Comparison of ENCODE assay signal across 20 mouse cellular contexts in genomic region chr17:7003392-7003791, GRCm38 (mm10). TPM values are rescaled to one million over a fixed set of nuclear protein-coding genes. Genes with fewer than 3 reads are reported as not detected.
DNase-seq lines count a peak whose midpoint lies in the region; ATAC-seq and TF ChIP-seq lines count a peak whose summit lies in the region.
"Not testable (repeated sequence)": the region's sequence is repeated elsewhere in the genome, so short reads cannot be mapped to it uniquely, and the experiment has no call there.
"Had no signal": no experiment of that assay in that cellular context is flagged by ENCODE, and none has a peak within 500 bp of the region (broad histone marks: within the 10 kb centered on the region; RNA-seq: fewer than 3 reads in every experiment).

No protein-coding gene starts in this region.

- not testable (repeated sequence) for H3K9me3 ChIP-seq in heart, embryonic 11.5 days (replicated peaks; ENCODE audit: control insufficient read depth, low read length); heart, embryonic 13.5 days; heart, embryonic 15.5 days (replicated peaks); heart, postnatal 0 days (replicated peaks; ENCODE audit: control insufficient read depth, low read length); lung, embryonic 16.5 days (ENCODE audit: control insufficient read depth, low read length); stomach, postnatal 0 days (ENCODE audit: control insufficient read depth, low read length)

- TF ChIP-seq EP300 in heart, postnatal 0 days (IDR thresholded peaks at IDR 0.05; ENCODE audit: low read depth); stomach, postnatal 0 days (optimal IDR thresholded peaks at IDR 0.05): not testable (repeated sequence)

- not testable (repeated sequence) for H3K27ac ChIP-seq in heart, embryonic 11.5 days (ENCODE audit: low read depth, low read length); heart, embryonic 13.5 days (replicated peaks); heart, embryonic 15.5 days; heart, postnatal 0 days (ENCODE audit: low read depth); lung, embryonic 16.5 days (ENCODE audit: low read length); stomach, postnatal 0 days (replicated peaks)

- not testable (repeated sequence) for TF ChIP-seq CTCF in heart, postnatal 0 days (IDR thresholded peaks at IDR 0.05; ENCODE audit: low read depth); stomach, postnatal 0 days (IDR thresholded peaks at IDR 0.05; ENCODE audit: low read depth)

- WGBS in heart, embryonic 11.5 days (ENCODE audit: insufficient replicate concordance): no CpG with 5 or more reads among the region's 3 CpGs
- no CpG with 5 or more reads among the region's 3 CpGs for WGBS in heart, embryonic 13.5 days
- WGBS in heart, embryonic 15.5 days: no CpG with 5 or more reads among the region's 3 CpGs
- WGBS in heart, postnatal 0 days: no CpG with 5 or more reads among the region's 3 CpGs
- no CpG with 5 or more reads among the region's 3 CpGs for WGBS in lung, embryonic 16.5 days
- no CpG with 5 or more reads among the region's 3 CpGs for WGBS in stomach, postnatal 0 days

- DNase-seq in heart, postnatal 0 days (ENCODE audit: low spot score); stomach, postnatal 0 days (ENCODE audit: low spot score): not testable (repeated sequence)

- H3K9ac ChIP-seq in heart, embryonic 11.5 days (ENCODE audit: low read depth, low read length); heart, embryonic 13.5 days; heart, embryonic 15.5 days; heart, postnatal 0 days (replicated peaks; ENCODE audit: low read depth, low read length); lung, embryonic 16.5 days (ENCODE audit: low read length); stomach, postnatal 0 days (ENCODE audit: low read length): not testable (repeated sequence)

- H3K4me1 ChIP-seq in heart, embryonic 11.5 days (ENCODE audit: control insufficient read depth, insufficient read depth, low read length); heart, embryonic 13.5 days; heart, embryonic 15.5 days (replicated peaks); heart, postnatal 0 days (ENCODE audit: control insufficient read depth, insufficient read depth); lung, embryonic 16.5 days (replicated peaks; ENCODE audit: control insufficient read depth, insufficient read depth, low read length); stomach, postnatal 0 days (replicated peaks; ENCODE audit: control insufficient read depth, insufficient read depth): not testable (repeated sequence)

- not testable (repeated sequence) for H3K36me3 ChIP-seq in heart, embryonic 11.5 days (ENCODE audit: control insufficient read depth, insufficient read depth, low read length); heart, embryonic 13.5 days; heart, embryonic 15.5 days; heart, postnatal 0 days (replicated peaks; ENCODE audit: control insufficient read depth, insufficient read depth, low read length); lung, embryonic 16.5 days (ENCODE audit: control insufficient read depth, insufficient read depth, low read length); stomach, postnatal 0 days (ENCODE audit: control insufficient read depth, insufficient read depth, low read length)

- H3K27me3 ChIP-seq in heart, embryonic 11.5 days (ENCODE audit: control insufficient read depth, insufficient read depth, low read length); heart, embryonic 13.5 days (replicated peaks); heart, embryonic 15.5 days; heart, postnatal 0 days (ENCODE audit: control insufficient read depth, insufficient read depth, low read length); lung, embryonic 16.5 days (ENCODE audit: control insufficient read depth, insufficient read depth, low read depth, low read length); stomach, postnatal 0 days (ENCODE audit: control insufficient read depth, insufficient read depth, low read length): not testable (repeated sequence)

- not testable (repeated sequence) for H3K4me2 ChIP-seq in heart, embryonic 11.5 days; heart, embryonic 13.5 days; heart, embryonic 15.5 days; heart, postnatal 0 days (ENCODE audit: low read depth, low read length); lung, embryonic 16.5 days (ENCODE audit: low read depth, low read length); stomach, postnatal 0 days (replicated peaks; ENCODE audit: low read depth)

- H3K4me3 ChIP-seq in heart, embryonic 11.5 days (ENCODE audit: low read depth, low read length); heart, embryonic 13.5 days; heart, embryonic 15.5 days; heart, postnatal 0 days (ENCODE audit: low read depth, low read length); lung, embryonic 16.5 days (ENCODE audit: low read length); stomach, postnatal 0 days (ENCODE audit: low read depth, low read length): not testable (repeated sequence)

- ATAC-seq in heart, embryonic 11.5 days (replicated peaks; ENCODE audit: insufficient number of reproducible peaks, low FRiP score, low TSS enrichment): peak; percentile 55; the same call in 1 of the 2 replicates
- ATAC-seq in heart, embryonic 13.5 days (ENCODE audit: extremely low read depth, insufficient number of reproducible peaks, low FRiP score, low TSS enrichment): peak; percentile 45; the same call in 1 of the 2 replicates
- ATAC-seq in heart, embryonic 15.5 days (replicated peaks; ENCODE audit: insufficient number of reproducible peaks, insufficient read depth, low FRiP score, low read depth): peak; percentile 73
- ATAC-seq in heart, postnatal 0 days (ENCODE audit: insufficient read depth, low read depth): peak; percentile 89
- peak; percentile 73 for ATAC-seq in lung, embryonic 16.5 days (ENCODE audit: low read depth)
- ATAC-seq in megakaryocyte progenitor cell, adult 5-6 weeks (replicated peaks; ENCODE audit: poor library complexity): peak; percentile 26; the same call in 1 of the 2 replicates
- ATAC-seq in stomach, postnatal 0 days (ENCODE audit: low FRiP score, low TSS enrichment): 0 out of 2 replicates have a peak, but pooled peaks have one; percentile 26

RNA-seq across cellular contexts. Expression of gene Gm1604a, which starts 22.0 kb away (rescaled TPM):
- not detected in 2 replicates for polyA plus RNA-seq in heart, embryonic 11.5 days (2014; fragmentation: Nextera tagmentation; extraction: Ambion mirVana)
- not detected in 2 replicates for polyA plus RNA-seq in heart, embryonic 13.5 days (2015; fragmentation: Nextera tagmentation; extraction: Ambion mirVana)
- 0.28 TPM in 1 of 2 replicates, not detected in the other for polyA plus RNA-seq in heart, embryonic 15.5 days (2015; fragmentation: Nextera tagmentation; extraction: Ambion mirVana)
- not detected in 2 replicates for total RNA-seq in heart, postnatal 0 days (2014; rRNA removed; ENCODE audit: low replicate concordance)
- not detected in 2 replicates for polyA plus RNA-seq in heart, postnatal 0 days (2015; fragmentation: Nextera tagmentation; extraction: Ambion mirVana)
- not detected in 2 replicates for polyA plus RNA-seq in lung, embryonic 16.5 days (2015; fragmentation: Nextera tagmentation; extraction: Ambion mirVana)
- total RNA-seq in megakaryocyte progenitor cell, adult 5-6 weeks (2015): not detected in 2 replicates
- 6.0 and 6.4 TPM in 2 replicates for total RNA-seq in megakaryocyte progenitor cell, adult 5-6 weeks (2017)
- polyA plus RNA-seq in stomach, postnatal 0 days (2015; fragmentation: Nextera tagmentation; extraction: Ambion mirVana): not detected in 2 replicates
- total RNA-seq: adrenal gland, adult 18-20 months; adrenal gland, adult 8-10 months; adrenal gland, postnatal 14 days; adrenal gland, postnatal 36 days; CH12.LX; G1E had no signal
- polyA plus RNA-seq: activated CD4-positive, CD25-positive, alpha-beta regulatory T cell, adult 4 months; CD4-positive, CD25-positive, alpha-beta regulatory T cell, adult 4 months; embryonic facial prominence, embryonic 10.5 days; embryonic facial prominence, embryonic 12.5 days; embryonic facial prominence, embryonic 14.5 days; forebrain, embryonic 11.5 days; G1E; Patski had no signal

RNA-seq across cellular contexts. Expression of gene Gm49721, which starts 24.7 kb away (rescaled TPM):
- 0.31 TPM in 1 of 2 replicates, not detected in the other for polyA plus RNA-seq in heart, embryonic 11.5 days (2014; fragmentation: Nextera tagmentation; extraction: Ambion mirVana)
- 0.13 and 0.17 TPM in 2 replicates for polyA plus RNA-seq in heart, embryonic 13.5 days (2015; fragmentation: Nextera tagmentation; extraction: Ambion mirVana)
- 0.05 TPM in 1 of 2 replicates, not detected in the other for polyA plus RNA-seq in heart, embryonic 15.5 days (2015; fragmentation: Nextera tagmentation; extraction: Ambion mirVana)
- total RNA-seq in heart, postnatal 0 days (2014; rRNA removed; ENCODE audit: low replicate concordance): not detected in 2 replicates
- polyA plus RNA-seq in heart, postnatal 0 days (2015; fragmentation: Nextera tagmentation; extraction: Ambion mirVana): 0.05 and 0.10 TPM in 2 replicates
- polyA plus RNA-seq in lung, embryonic 16.5 days (2015; fragmentation: Nextera tagmentation; extraction: Ambion mirVana): 0.33 and 0.52 TPM in 2 replicates
- total RNA-seq in megakaryocyte progenitor cell, adult 5-6 weeks (2015): not detected in 2 replicates
- not detected in 2 replicates for total RNA-seq in megakaryocyte progenitor cell, adult 5-6 weeks (2017)
- polyA plus RNA-seq in stomach, postnatal 0 days (2015; fragmentation: Nextera tagmentation; extraction: Ambion mirVana): 0.17 TPM in 1 of 2 replicates, not detected in the other
- total RNA-seq: adrenal gland, adult 18-20 months; adrenal gland, postnatal 14 days; CH12.LX had no signal
- polyA plus RNA-seq: G1E, Patski had no signal

RNA-seq across cellular contexts. Expression of gene Rnaset2b, which starts 33.0 kb away (rescaled TPM):
- polyA plus RNA-seq in heart, embryonic 11.5 days (2014; fragmentation: Nextera tagmentation; extraction: Ambion mirVana): 225 and 237 TPM in 2 replicates
- polyA plus RNA-seq in heart, embryonic 13.5 days (2015; fragmentation: Nextera tagmentation; extraction: Ambion mirVana): 245 and 276 TPM in 2 replicates
- 238 and 260 TPM in 2 replicates for polyA plus RNA-seq in heart, embryonic 15.5 days (2015; fragmentation: Nextera tagmentation; extraction: Ambion mirVana)
- total RNA-seq in heart, postnatal 0 days (2014; rRNA removed; ENCODE audit: low replicate concordance): 106 and 142 TPM in 2 replicates
- 331 and 343 TPM in 2 replicates for polyA plus RNA-seq in heart, postnatal 0 days (2015; fragmentation: Nextera tagmentation; extraction: Ambion mirVana)
- 287 and 340 TPM in 2 replicates for polyA plus RNA-seq in lung, embryonic 16.5 days (2015; fragmentation: Nextera tagmentation; extraction: Ambion mirVana)
- 863 and 899 TPM in 2 replicates for total RNA-seq in megakaryocyte progenitor cell, adult 5-6 weeks (2015)
- total RNA-seq in megakaryocyte progenitor cell, adult 5-6 weeks (2017): 903 and 1,046 TPM in 2 replicates
- 240 and 249 TPM in 2 replicates for polyA plus RNA-seq in stomach, postnatal 0 days (2015; fragmentation: Nextera tagmentation; extraction: Ambion mirVana)

RNA-seq across cellular contexts. Expression of gene Tagap1, which starts 42.4 kb away (rescaled TPM):
- 33.8 and 33.9 TPM in 2 replicates for polyA plus RNA-seq in heart, embryonic 11.5 days (2014; fragmentation: Nextera tagmentation; extraction: Ambion mirVana)
- 26.5 and 27.6 TPM in 2 replicates for polyA plus RNA-seq in heart, embryonic 13.5 days (2015; fragmentation: Nextera tagmentation; extraction: Ambion mirVana)
- polyA plus RNA-seq in heart, embryonic 15.5 days (2015; fragmentation: Nextera tagmentation; extraction: Ambion mirVana): 23.7 and 32.7 TPM in 2 replicates
- 14.6 and 15.7 TPM in 2 replicates for total RNA-seq in heart, postnatal 0 days (2014; rRNA removed; ENCODE audit: low replicate concordance)
- 16.2 and 16.3 TPM in 2 replicates for polyA plus RNA-seq in heart, postnatal 0 days (2015; fragmentation: Nextera tagmentation; extraction: Ambion mirVana)
- polyA plus RNA-seq in lung, embryonic 16.5 days (2015; fragmentation: Nextera tagmentation; extraction: Ambion mirVana): 51.3 and 52.5 TPM in 2 replicates
- 45.2 and 58.1 TPM in 2 replicates for total RNA-seq in megakaryocyte progenitor cell, adult 5-6 weeks (2015)
- 34.9 and 46.6 TPM in 2 replicates for total RNA-seq in megakaryocyte progenitor cell, adult 5-6 weeks (2017)
- 17.5 and 18.7 TPM in 2 replicates for polyA plus RNA-seq in stomach, postnatal 0 days (2015; fragmentation: Nextera tagmentation; extraction: Ambion mirVana)

RNA-seq across cellular contexts. Expression of gene Rsph3b, which starts 54.9 kb away (rescaled TPM):
- polyA plus RNA-seq in heart, embryonic 11.5 days (2014; fragmentation: Nextera tagmentation; extraction: Ambion mirVana): 60.4 and 64.6 TPM in 2 replicates
- 52.5 and 57.9 TPM in 2 replicates for polyA plus RNA-seq in heart, embryonic 13.5 days (2015; fragmentation: Nextera tagmentation; extraction: Ambion mirVana)
- 66.3 and 68.9 TPM in 2 replicates for polyA plus RNA-seq in heart, embryonic 15.5 days (2015; fragmentation: Nextera tagmentation; extraction: Ambion mirVana)
- 72.9 and 74.7 TPM in 2 replicates for total RNA-seq in heart, postnatal 0 days (2014; rRNA removed; ENCODE audit: low replicate concordance)
- polyA plus RNA-seq in heart, postnatal 0 days (2015; fragmentation: Nextera tagmentation; extraction: Ambion mirVana): 99.8 and 100 TPM in 2 replicates
- polyA plus RNA-seq in lung, embryonic 16.5 days (2015; fragmentation: Nextera tagmentation; extraction: Ambion mirVana): 48.9 TPM in 2 replicates
- total RNA-seq in megakaryocyte progenitor cell, adult 5-6 weeks (2015): 30.8 and 30.9 TPM in 2 replicates
- 33.0 and 39.2 TPM in 2 replicates for total RNA-seq in megakaryocyte progenitor cell, adult 5-6 weeks (2017)
- polyA plus RNA-seq in stomach, postnatal 0 days (2015; fragmentation: Nextera tagmentation; extraction: Ambion mirVana): 36.4 and 39.0 TPM in 2 replicates

Comparison
In these comparisons a context has a peak if more than half of its experiments do, and no peak if none do; other contexts are left out.
1. ATAC-seq: peak in every context shown above with its lines; median percentile 89 in heart, postnatal 0 days; 73 in heart, embryonic 15.5 days; 73 in lung, embryonic 16.5 days; 55 in heart, embryonic 11.5 days; 45 in heart, embryonic 13.5 days; 26 in megakaryocyte progenitor cell, adult 5-6 weeks; 26 in stomach, postnatal 0 days.